Mouse (Mus musculus): Measurements from ENCODE around the gene Rftn2.

Gene Rftn2

GRCm38 (mm10) chr1:55123561-55123960 is 103.0 kb downstream of the Rftn2 start:
- no peak for DNase-seq (ENCODE audit: low read depth)

- DNase-seq (ENCODE audit: low read depth): no peak
These were observed 103.5 kb downstream of the Rftn2 start for GRCm38 (mm10) chr1:55123046-55123445.
